Mouse (Mus musculus): ENCODE data around the gene Rnf5.

Rnf5 gene

GRCm38 (mm10) chr17:34603375-34604060 is at the start of gene Rnf5:
TSS of gene Rnf5 (minus strand) at chr17:34603690.
- peak; percentile 99 for DNase-seq (ENCODE audit: low spot score)

- DNase-seq (ENCODE audit: low spot score): no peak
Measured at GRCm38 (mm10) chr17:34652985-34653384, 49.5 kb upstream of the Rnf5 start.

- DNase-seq (ENCODE audit: low spot score): no peak
Measured at GRCm38 (mm10) chr17:34652546-34652945, 49.1 kb upstream of the Rnf5 start.

- DNase-seq (ENCODE audit: low spot score): peak; percentile 31
Measured at GRCm38 (mm10) chr17:34651507-34652221, 48.2 kb upstream of the Rnf5 start.

GRCm38 (mm10) chr17:34650781-34651180 is 47.3 kb upstream of the Rnf5 start:
- DNase-seq (ENCODE audit: low spot score): no peak

- no peak for DNase-seq (ENCODE audit: low spot score)
Measured at GRCm38 (mm10) chr17:34649106-34649864, 45.8 kb upstream of the Rnf5 start.

- DNase-seq (ENCODE audit: low spot score): no peak
Measured at GRCm38 (mm10) chr17:34648141-34648890, 44.8 kb upstream of the Rnf5 start.

GRCm38 (mm10) chr17:34646906-34647787 is 43.7 kb upstream of the Rnf5 start, which contains the start of gene Atf6b:
TSS of gene Atf6b (plus strand) at chr17:34647146.
- DNase-seq (ENCODE audit: low spot score): peak; percentile 98

- no peak for DNase-seq (ENCODE audit: low spot score)
Measured at GRCm38 (mm10) chr17:34645831-34646511, 42.5 kb upstream of the Rnf5 start.

GRCm38 (mm10) chr17:34645256-34645829 is 41.9 kb upstream of the Rnf5 start:
- no peak for DNase-seq (ENCODE audit: low spot score)

- peak; percentile 95 for DNase-seq (ENCODE audit: low spot score)
Measured at GRCm38 (mm10) chr17:34644608-34645007, 41.1 kb upstream of the Rnf5 start, which contains the start of gene Fkbpl. TSS of gene Fkbpl (plus strand) at chr17:34644764.

GRCm38 (mm10) chr17:34643944-34644343 is 40.5 kb upstream of the Rnf5 start:
- DNase-seq (ENCODE audit: low spot score): no peak

GRCm38 (mm10) chr17:34643379-34643778 is 39.9 kb upstream of the Rnf5 start:
- no peak for DNase-seq (ENCODE audit: low spot score)

- no peak for DNase-seq (ENCODE audit: low spot score)
Measured at GRCm38 (mm10) chr17:34641945-34642344, 38.5 kb upstream of the Rnf5 start.

- DNase-seq (ENCODE audit: low spot score): no peak
Measured at GRCm38 (mm10) chr17:34640778-34641601, 37.5 kb upstream of the Rnf5 start.

GRCm38 (mm10) chr17:34639461-34640255 is 36.2 kb upstream of the Rnf5 start:
- DNase-seq (ENCODE audit: low spot score): no peak

- no peak for DNase-seq (ENCODE audit: low spot score)
Measured at GRCm38 (mm10) chr17:34637459-34637858, 34.0 kb upstream of the Rnf5 start.

- DNase-seq (ENCODE audit: low spot score): no peak
Measured at GRCm38 (mm10) chr17:34635671-34636070, 32.2 kb upstream of the Rnf5 start.
